Mouse (Mus musculus): ENCODE measurements around the gene Ripk3.

- no peak for TF ChIP-seq POLR2A (IDR thresholded peaks at IDR 0.05; ENCODE audit: insufficient read depth, low read length)
- no peak for TF ChIP-seq EP300 (IDR thresholded peaks at IDR 0.05; ENCODE audit: insufficient read depth, low read depth, low read length)
Observed at GRCm38 (mm10) chr14:55815310-55815751, 26.7 kb upstream of the Ripk3 start.

All from ES-Bruce4 (cell line).